Mouse (Mus musculus) adipocyte (in vitro differentiated cells): ENCODE data around the gene Parp14.

Experiments used
- DNase-seq: peaks from one replicate; pipeline ENCODE4 v3.0.0-alpha.2; 2016; ENCODE audit warnings: low spot score

Parp14 gene

DNA sequence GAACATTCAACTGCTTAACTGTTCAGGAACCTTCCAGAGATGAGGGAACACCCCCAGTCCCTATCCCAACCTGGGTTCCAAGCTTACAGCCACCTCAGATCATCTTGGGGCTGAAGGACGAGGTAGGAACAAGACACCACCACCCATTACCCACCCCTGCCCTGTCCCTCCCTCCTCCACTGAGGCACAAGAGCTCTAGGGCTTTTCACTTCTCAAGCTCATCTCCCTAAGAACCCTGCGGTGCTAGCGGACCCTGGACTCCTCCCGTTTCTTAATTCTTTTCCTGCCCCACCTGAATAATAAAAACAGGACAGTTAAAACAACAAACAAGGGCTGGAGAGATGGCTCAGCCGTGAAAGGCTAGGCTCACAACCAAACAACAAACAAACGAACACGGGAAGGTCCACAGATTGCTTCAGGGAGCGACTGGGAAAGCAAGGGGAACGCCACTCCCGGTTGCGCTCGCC is 730 bp downstream of the Parp14 start:
- DNase-seq: peak; percentile 37

DNA sequence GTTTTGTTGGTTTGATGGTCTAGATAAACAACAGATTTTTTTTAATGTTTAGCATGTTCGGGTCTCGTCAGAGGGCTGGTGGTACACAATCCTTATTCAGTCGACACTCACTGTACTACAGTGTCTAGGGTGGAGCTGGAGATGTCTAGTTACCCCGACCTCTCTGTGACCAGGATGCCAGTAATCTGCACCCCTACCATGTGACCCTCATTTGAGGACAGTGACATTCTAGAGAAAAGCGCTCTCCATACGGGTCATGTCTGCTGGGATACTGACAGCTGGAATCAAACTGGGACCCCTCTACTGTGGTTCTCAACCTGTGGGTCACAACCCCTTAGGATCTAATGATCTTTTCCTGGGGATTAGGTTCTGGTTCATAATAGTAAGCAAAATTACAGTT is 1.7 kb downstream of the Parp14 start:
- DNase-seq: no peak

DNA sequence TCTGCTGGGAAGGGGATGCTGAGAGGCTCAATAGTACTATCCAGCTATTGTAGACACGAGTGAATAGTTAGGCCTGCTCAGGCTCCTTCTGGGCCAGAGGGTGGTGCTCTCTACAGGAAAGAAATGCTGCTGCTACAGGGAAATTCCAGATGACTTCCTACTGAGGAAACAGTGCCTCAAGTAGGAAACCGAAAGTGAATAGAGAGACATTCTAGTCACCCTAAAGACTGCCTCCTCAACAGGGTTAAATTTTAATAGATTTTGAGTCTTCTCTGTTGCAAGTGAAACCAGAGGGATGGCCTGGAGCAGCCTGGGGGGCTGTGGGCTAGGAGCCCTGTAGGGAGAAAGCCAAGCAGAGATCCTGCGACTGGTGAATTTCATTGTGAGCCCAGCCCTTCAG is 2.2 kb downstream of the Parp14 start:
- DNase-seq: peak; percentile 52

- no peak for DNase-seq
These were observed 3.6 kb downstream of the Parp14 start for GRCm38 (mm10) chr16:35867726-35868125.

GRCm38 (mm10) chr16:35862057-35862456 is 9.3 kb downstream of the Parp14 start:
- no peak for DNase-seq

- DNase-seq: no peak
These were observed 11.1 kb downstream of the Parp14 start for GRCm38 (mm10) chr16:35860236-35860635.

GRCm38 (mm10) chr16:35856766-35857165 is 14.6 kb downstream of the Parp14 start:
- DNase-seq: no peak

- DNase-seq: no peak
These were observed 15.5 kb downstream of the Parp14 start for GRCm38 (mm10) chr16:35855846-35856245.

DNA sequence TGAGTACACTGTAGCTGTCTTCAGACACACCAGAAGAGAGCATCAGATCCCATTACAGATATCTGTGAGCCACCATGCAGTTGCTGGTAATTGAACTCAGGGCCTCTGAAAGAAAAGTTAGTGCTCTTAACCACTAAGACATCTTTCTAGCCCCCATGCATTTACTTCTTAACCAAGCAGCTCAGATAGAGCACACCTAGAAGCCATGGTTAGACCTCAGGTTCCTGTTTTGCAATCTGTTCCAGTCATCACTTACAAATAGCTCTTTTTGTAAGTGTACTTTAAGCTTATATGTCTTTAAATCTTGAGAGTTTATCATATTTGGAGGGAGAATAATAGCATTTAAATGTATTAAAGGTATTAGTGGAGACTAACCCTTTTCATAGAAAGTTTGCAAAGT is 24.2 kb downstream of the Parp14 start:
- DNase-seq: no peak

DNA sequence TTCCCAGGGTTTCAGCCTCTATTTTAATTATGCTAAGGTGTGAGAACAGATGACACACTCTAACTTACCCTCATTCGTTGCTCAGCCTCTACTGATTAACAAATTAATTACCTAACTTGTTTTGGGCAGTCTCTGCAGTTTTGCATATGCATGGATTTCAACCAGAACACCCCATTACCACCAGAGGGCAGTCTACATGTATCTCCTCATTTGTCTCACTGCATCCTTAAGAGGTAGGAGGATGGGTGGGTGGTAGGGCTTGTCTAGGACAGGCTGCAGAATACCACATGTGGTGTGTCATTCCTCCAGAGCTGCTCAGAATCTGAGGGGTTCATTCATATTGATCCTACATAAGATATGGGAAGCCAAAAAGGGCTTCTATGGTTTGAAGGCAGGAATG is 31.7 kb downstream of the Parp14 start:
- peak; percentile 69 for DNase-seq

DNA sequence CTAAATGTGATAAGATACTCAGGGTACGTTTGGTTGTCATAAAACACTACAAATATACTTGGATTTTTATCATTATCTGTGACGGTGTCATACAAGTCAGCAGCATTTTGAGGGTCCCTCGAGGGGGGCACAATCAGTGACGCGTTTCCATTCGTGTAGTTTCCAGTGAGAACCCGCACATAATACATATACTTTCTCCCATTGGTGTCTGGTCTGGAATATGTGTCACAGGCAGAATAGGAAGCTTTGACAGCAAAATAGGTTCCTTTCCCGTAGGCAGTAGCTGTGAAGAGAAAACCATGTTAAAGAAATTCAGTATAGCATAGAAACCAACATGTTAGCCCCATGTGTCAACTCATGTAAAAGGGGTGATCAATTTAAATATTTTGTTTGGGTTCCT is 36.7 kb downstream of the Parp14 start:
- DNase-seq: no peak

DNA sequence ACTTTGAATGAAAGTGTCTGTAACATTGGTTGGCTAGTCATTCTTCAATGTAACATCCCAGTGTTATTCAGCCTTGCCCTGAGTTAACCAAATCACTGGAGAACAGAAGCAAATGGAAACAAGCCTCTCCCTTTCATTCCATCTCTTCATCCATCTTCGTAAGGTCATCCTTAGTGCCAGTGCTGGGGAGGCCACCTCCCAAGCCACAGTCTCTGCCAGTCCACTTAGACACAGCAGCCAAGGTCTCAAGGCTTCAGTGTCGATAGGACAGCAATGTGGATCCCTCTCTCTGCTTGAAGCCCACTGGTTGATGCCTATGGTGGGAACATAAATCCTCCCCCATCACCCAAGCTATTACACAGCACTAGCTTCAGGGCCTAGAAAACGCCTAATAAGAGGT is 38.4 kb downstream of the Parp14 start:
- DNase-seq: no peak

DNA sequence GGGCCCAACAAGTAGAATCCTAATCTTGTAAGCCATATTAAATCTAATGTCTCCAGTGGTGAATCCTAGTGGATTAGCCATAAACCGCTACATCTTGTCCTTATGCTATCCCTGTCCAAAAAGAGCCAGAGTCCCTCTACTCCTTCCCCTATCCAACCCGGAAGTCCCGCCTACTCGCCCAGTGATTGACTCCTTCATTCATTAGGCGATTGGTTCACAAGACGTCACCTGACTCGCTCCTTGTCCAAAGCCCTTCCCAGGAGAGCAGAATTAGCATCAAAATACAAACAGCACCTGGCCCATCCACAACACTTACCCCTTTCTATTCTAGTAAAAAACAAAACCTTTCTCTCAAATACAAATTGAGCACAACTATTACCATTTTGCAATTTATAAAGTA is 41.3 kb downstream of the Parp14 start:
- no peak for DNase-seq

GRCm38 (mm10) chr16:35817255-35818089 is 53.9 kb downstream of the Parp14 start:
- peak; percentile 85 for DNase-seq

DNA sequence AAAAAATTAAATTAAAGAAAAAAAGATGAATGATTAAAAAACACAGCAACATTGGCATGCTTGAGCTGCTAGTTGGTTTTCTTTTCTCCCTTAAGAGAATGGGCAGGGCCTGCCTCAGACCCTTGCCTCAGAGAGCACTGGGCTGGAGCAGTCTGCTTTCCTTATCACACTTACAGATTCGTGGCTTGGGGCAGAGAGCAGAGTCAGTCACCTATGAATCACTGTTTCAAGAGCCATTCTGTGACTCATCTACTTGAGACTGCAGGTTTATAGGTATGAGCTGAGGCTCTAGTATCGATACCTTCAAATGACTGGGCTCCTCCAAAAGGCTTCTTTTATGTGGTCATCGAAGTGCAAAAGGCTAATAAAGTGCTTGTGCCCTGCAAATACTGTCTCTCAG is 58.2 kb downstream of the Parp14 start:
- no peak for DNase-seq

DNA sequence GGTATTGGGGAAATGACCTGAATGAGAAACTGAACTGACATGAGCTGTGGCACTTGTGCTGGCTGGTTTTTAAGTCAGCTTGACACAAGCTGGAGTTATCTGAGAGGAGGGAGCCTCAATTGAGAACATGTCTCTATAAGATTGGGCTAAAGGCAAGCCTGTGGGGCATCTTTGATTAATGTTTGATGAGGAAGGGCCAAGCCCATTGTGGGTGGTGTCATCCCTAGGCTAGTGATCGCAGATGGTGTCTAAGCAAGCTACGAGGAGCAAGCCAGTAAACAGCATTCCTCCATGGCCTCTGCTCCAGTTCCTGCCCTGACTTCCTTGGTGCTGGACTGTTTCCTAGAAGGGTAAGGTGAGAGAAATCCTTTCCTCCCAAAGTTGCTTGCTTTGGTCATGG is 62.5 kb downstream of the Parp14 start:
- DNase-seq: no peak

DNA sequence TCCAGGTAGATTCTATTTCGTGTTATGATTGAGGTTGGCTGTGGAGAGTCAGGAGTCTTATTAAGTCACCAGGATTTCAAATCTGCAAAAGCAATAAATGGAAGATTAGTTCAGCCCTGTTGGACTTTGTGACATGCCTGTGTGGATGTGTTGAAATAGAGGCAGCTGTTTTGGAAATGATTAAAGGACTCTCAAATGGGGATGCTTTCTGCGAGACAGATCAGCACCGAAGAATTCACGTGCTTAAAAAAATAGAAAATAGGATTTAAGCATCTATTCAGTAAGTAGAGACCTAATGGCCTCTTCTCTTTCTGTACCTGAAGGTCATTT is 63.7 kb downstream of the Parp14 start:
- no peak for DNase-seq

- no peak for DNase-seq
These were observed 64.2 kb downstream of the Parp14 start for GRCm38 (mm10) chr16:35806973-35807662.

- DNase-seq: no peak
These were observed 67.6 kb downstream of the Parp14 start for GRCm38 (mm10) chr16:35803723-35804122.

GRCm38 (mm10) chr16:35802163-35802562 is 69.2 kb downstream of the Parp14 start:
- DNase-seq: no peak

GRCm38 (mm10) chr16:35791962-35792521 is 79.3 kb downstream of the Parp14 start:
- no peak for DNase-seq

DNA sequence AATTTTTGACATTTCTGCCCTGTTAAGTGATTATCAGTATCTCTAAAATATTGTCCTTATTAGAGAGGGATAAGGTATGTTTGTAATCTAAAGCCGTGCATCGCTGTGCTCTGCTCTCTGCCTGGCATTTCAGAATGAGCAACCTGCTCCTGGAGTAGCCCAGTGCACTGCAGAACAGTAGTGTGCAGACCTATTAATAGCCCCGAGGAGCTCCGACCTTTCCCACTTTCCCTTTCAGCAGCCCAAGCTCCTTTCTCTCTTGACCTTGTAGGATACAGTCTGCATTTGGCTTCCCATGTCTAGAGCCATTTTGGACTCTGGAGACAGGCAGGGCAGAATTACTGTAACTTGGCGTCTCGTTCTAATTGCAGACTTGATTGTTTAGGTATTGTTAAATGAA is 83.0 kb downstream of the Parp14 start:
- no peak for DNase-seq

DNA sequence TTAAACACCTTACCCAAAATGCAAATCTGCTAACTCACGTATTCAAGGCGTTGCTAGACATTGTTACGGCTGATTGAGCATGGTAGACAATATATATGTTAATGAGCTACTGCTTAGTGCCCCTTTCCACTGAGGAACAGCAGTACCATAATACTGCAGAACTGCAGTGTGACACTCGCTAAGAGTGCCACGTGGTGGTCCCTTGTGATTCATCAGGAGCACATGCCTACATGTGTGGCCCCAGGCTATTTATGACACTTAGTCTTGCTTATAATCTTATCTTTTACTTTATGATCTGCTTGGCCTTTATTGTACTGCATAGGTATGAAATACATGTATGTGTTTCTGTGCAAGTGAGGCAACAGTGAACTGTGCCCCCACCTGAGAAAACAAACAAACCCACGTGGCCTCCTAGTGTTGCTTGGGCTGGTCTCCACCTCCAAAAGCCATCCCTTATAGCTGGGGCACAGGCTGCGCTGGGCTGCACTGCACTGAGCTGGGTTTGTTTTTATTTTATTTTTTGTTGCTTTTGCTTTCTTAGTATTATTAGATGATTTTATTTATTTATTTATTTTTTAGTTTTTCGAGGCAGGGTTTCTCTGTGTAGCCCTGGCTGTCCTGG is 83.7 kb downstream of the Parp14 start:
- DNase-seq: no peak
